Mouse (Mus musculus) lung, postnatal 14 days (tissue): Measurements from ENCODE around the gene Supt16.
A peak's percentile ranks its signal among the peaks of the same experiment; 100 is the strongest.

Experiments
- DNase-seq: peaks from one replicate; pipeline ENCODE4 v3.0.0; 2021

Gene Supt16

GRCm38 (mm10) chr14:52144165-52144564 lies 53.1 kb downstream of the Supt16 start:
- no peak for DNase-seq

GRCm38 (mm10) chr14:52141445-52142127 lies 55.6 kb downstream of the Supt16 start:
- peak; percentile 12 for DNase-seq

GRCm38 (mm10) chr14:52140577-52141444 lies 56.4 kb downstream of the Supt16 start:
- no peak for DNase-seq

GRCm38 (mm10) chr14:52133584-52133983 lies 63.6 kb downstream of the Supt16 start:
- DNase-seq = no peak

GRCm38 (mm10) chr14:52124636-52125035 lies 72.6 kb downstream of the Supt16 start:
- DNase-seq = no peak

- DNase-seq = peak; percentile 80
These were observed 73.3 kb downstream of the Supt16 start for GRCm38 (mm10) chr14:52123918-52124317.

GRCm38 (mm10) chr14:52120169-52120568 lies 77.0 kb downstream of the Supt16 start:
- no peak for DNase-seq

- DNase-seq = peak; percentile 31
These were observed 78.2 kb downstream of the Supt16 start for GRCm38 (mm10) chr14:52118823-52119608.

GRCm38 (mm10) chr14:52118456-52118822 lies 78.8 kb downstream of the Supt16 start:
- DNase-seq = no peak

- DNase-seq = no peak
These were observed 80.0 kb downstream of the Supt16 start for GRCm38 (mm10) chr14:52117241-52117640.

GRCm38 (mm10) chr14:52114101-52114500 lies 83.1 kb downstream of the Supt16 start:
- DNase-seq = no peak
